Mouse (Mus musculus) thymus, adult 2 months (tissue): Measurements from ENCODE around the gene Cym.

Experiments used
- CTCF ChIP-seq: fragments of 200-500 bp; IDR thresholded peaks from 2 replicates; pipeline ENCODE4 v1.5.1; 2012; ENCODE audit warnings: mild to moderate bottlenecking, control low read depth, low read length, moderate library complexity, borderline replicate concordance; ENCODE audit not compliant: control insufficient read depth, poor library complexity, insufficient read depth; ENCODE audit errors: extremely low read depth
- POLR2A ChIP-seq: fragments of 200-500 bp; IDR thresholded peaks from 2 replicates; pipeline ENCODE4 v1.6.1; 2012; ENCODE audit warnings: mild to moderate bottlenecking, low read length, control low read depth, moderate library complexity; ENCODE audit not compliant: control insufficient read depth, poor library complexity, insufficient read depth; ENCODE audit errors: extremely low read depth

DNA sequence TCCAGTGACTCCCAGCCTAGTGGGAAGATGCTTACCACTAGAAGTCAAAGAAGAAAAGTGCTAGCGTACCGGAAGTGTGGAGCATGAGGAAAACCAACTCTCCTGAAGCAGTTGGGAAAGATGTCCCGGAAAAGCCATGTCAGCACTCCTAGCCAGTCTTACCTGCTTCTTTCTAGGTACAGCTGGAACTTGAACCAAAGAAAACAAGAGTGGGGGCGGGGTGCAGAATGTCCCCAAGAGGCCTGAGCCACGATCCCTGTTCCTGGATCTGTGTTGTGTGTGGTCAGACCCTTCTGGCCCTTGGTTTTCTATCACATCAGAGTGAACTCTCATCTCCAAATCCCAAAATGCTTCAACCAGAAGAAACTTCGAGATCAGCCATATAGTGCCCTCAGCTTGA lies 25.3 kb upstream of the Cym start:
- TF ChIP-seq POLR2A (no peak), CTCF (no peak)
